Mouse (Mus musculus) left cerebral cortex, postnatal 4 days (tissue): ENCODE data around the gene Gm1527. TPM values are rescaled to one million over a fixed set of nuclear protein-coding genes. Genes with fewer than 3 reads are reported as not detected.
"Not testable (repeated sequence)": the region's sequence is repeated elsewhere in the genome, so short reads cannot be mapped to it uniquely, and the experiment has no call there.

ENCODE experiments used
- DNase-seq: peaks from one replicate; pipeline ENCODE4 v3.0.0-alpha.2; 2022
- intact Hi-C: fragments of 180-260 bp; cut with DNase I; formaldehyde crosslinking; loops from one replicate; pipeline ENCODE4 v1.15.1; 2025
- total RNA-seq, 2 experiments: library from RNA; stranded (reverse); gene quantifications; 2 replicates each; pipeline ENCODE4 v1.2.3; 2021

Gm1527 gene
- total RNA-seq = not detected

- DNase-seq = no peak
- intact Hi-C loops = no loop called here
Observed at GRCm38 (mm10) chr3:28892317-28892716, at the start of gene Gm1527. Gm1527 (plus strand) TSS chr3:28892617.

GRCm38 (mm10) chr3:28843231-28843630 is 49.2 kb upstream of the Gm1527 start:
- intact Hi-C loops = no loop called here
- DNase-seq = no peak

- intact Hi-C loops = no loop called here
- no peak for DNase-seq
Observed at GRCm38 (mm10) chr3:28847115-28847514, 45.3 kb upstream of the Gm1527 start.

GRCm38 (mm10) chr3:28852174-28852573 is 40.2 kb upstream of the Gm1527 start:
- DNase-seq, intact Hi-C loops: not testable (repeated sequence)

GRCm38 (mm10) chr3:28859630-28860392 is 32.6 kb upstream of the Gm1527 start:
- intact Hi-C loops = not testable (repeated sequence)
- DNase-seq = peak; percentile 2

- DNase-seq, intact Hi-C loops: not testable (repeated sequence)
Observed at GRCm38 (mm10) chr3:28896966-28897365, 4.5 kb downstream of the Gm1527 start.

- intact Hi-C loops = no loop called here
Observed at GRCm38 (mm10) chr3:28965931-28966330, 73.5 kb downstream of the Gm1527 start.

GRCm38 (mm10) chr3:28968851-28969250 is 76.4 kb downstream of the Gm1527 start:
- DNase-seq = peak; percentile 40
- intact Hi-C loops = loop anchor here (2.0 kb wide), 1 partner anchor 154 kb away; no protein-coding TSS in a partner anchor

More at GRCm38 (mm10) chr3:28965931-28966330, 73.5 kb downstream of the Gm1527 start:
- no peak for DNase-seq

Other genes with a start within 250 kb of the Gm1527 start
- not detected for gene Slc2a2, start 194.7 kb upstream of the Gm1527 start, total RNA-seq
- gene Eif5a2, start 111.3 kb upstream of the Gm1527 start, total RNA-seq = 10 to 100 TPM; 15.9 to 16.7 TPM
- 100 to 1,000 TPM; 214 to 223 TPM for gene Rpl22l1, start 87.2 kb upstream of the Gm1527 start, total RNA-seq
- gene Egfem1, start 189.4 kb downstream of the Gm1527 start, total RNA-seq = 10 to 100 TPM; 22.0 to 27.1 TPM